Mouse (Mus musculus): ENCODE measurements around the gene Vmn1r1. TPM values are rescaled to one million over a fixed set of nuclear protein-coding genes. Genes with fewer than 3 reads are reported as not detected.
A peak's percentile ranks its signal among the peaks of the same experiment; 100 is the strongest.

The Vmn1r1 gene
- polyA plus RNA-seq, 1 experiment from 2014 or later, result not detected

DNA sequence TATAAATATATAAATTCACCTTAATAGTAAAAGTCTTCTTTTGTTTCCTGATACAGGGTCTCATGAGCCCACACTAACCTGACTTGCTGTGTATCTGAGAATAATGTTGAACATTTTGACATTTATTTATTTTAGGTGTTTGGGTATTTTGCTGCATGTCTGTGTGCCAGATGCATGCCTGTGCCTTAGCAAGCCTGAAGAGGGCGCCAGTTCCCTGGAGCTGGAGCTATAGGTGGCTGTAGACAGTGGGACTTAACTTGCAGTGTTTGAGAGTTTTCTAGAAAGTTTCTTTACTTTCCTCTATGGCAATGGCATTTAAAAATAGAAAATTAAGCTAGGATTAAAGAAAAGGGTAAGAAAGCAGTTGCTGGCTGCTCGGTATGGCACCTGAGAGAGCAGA lies 33.5 kb downstream of the Vmn1r1 start:
- Histone ChIP-seq H3K4me3 (no peak overlapping the region), H3K4me2 (no peak overlapping the region), H3K27ac (replicated peaks) (no peak overlapping the region), H3K9ac (no peak overlapping the region), H3K27me3 (replicated peaks) (no peaks in the 10 kb centered on the region), H3K36me3 (peaks cover 58% of the 10 kb centered on the region), H3K4me1 (peaks cover 11% of the 10 kb centered on the region), H3K9me3 (no peaks in the 10 kb centered on the region)
- 41% methylated on average over 2 of the region's 2 CpGs for WGBS
- no peak for ATAC-seq (ENCODE audit: extremely low read depth, insufficient number of reproducible peaks, low FRiP score, low TSS enrichment)

DNA sequence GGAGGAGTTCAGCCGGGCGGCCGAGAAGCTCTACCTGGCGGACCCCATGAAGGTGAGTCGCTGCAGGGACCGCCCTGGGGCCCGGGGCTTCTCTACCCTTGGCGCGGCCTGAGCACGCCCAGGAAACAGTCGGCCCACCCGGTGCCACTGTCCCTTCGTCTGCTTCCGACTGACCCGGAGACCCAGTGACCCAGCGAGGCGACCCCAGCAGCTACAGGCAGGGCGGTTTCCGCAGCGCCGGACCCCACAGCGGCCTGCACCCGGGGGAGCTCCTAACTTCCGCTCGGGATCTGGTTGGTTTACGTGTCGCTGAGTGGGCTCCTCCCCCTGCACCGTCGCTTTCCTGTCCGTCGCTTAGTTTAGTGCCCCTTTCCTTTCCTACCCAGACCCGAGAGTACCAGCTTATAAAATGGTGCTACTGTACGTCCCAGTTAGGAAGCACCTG lies 39.3 kb downstream of the Vmn1r1 start:
- Histone ChIP-seq H3K4me1 (peaks cover 20% of the 10 kb centered on the region), H3K27me3 (replicated peaks) (0 out of 2 replicates have a peak, but pooled peaks cover 3% of the 10 kb centered on the region), H3K4me2 (peak overlapping the region; percentile 85), H3K27ac (replicated peaks) (peak overlapping the region; percentile 87), H3K9me3 (no peaks in the 10 kb centered on the region), H3K4me3 (peak overlapping the region; percentile 87), H3K36me3 (peaks cover 36% of the 10 kb centered on the region), H3K9ac (peak overlapping the region; percentile 89)
- peak; percentile 87 for ATAC-seq (ENCODE audit: extremely low read depth, insufficient number of reproducible peaks, low FRiP score, low TSS enrichment)
- under 1% methylated on average over 33 of the region's 33 CpGs for WGBS

DNA sequence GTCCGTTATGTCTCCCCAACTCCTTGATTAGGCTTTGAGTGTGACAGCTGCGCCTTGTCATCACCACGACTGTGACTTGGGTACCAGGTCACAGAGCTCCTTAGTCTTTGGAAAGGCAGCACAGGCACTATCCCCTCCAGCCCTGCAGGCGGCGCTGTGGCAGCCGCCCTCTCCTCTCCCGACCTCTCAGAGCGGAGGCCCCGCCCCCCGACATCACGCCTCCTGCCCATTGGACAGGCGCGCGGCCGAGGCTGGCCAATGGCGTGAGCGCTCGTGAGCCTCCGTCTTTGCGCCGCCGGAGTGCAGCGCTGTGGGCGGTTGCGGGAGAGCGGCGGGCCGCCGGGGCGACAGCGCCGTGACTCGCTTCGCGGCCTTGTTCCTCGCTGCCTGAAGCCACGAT lies 39.8 kb downstream of the Vmn1r1 start, which contains the start of gene Srp9:
Gene Srp9 (plus strand): TSS at position 232 of the 400 bp plus-strand sequence.
- Histone ChIP-seq H3K9me3 (no peaks in the 10 kb centered on the region), H3K27ac (replicated peaks) (peak within 1 kb of the TSS; percentile 87), H3K4me1 (peaks cover 20% of the 10 kb centered on the region), H3K27me3 (replicated peaks) (0 out of 2 replicates have a peak, but pooled peaks cover 3% of the 10 kb centered on the region), H3K4me3 (peak within 1 kb of the TSS; percentile 87), H3K9ac (peak within 1 kb of the TSS; percentile 89), H3K4me2 (peak within 1 kb of the TSS; percentile 85), H3K36me3 (peaks cover 31% of the 10 kb centered on the region)
- ATAC-seq (ENCODE audit: extremely low read depth, insufficient number of reproducible peaks, low FRiP score, low TSS enrichment), result peak; percentile 98
- WGBS, result under 1% methylated on average over 35 of the region's 37 CpGs

DNA sequence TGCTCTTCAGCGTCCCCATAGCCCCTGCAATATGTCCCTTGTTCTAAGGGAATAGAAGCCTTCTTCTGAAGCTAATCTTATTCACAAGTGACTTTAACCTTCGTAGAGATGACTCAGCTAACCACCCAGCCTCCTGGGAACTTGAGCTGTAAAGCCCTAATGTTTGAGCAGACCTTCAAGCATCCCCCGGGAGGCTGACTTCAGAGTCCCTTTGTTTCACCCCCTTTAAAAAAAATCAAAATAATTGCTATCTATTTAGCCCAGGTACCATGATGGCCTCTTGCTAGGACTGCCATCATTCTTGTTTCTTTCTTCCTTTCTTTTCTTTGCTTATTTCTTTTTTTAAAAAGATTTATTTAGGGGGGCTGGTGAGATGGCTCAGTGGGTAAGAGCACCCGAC lies 41.9 kb downstream of the Vmn1r1 start:
- Histone ChIP-seq H3K4me2 (no peak overlapping the region), H3K4me3 (no peak overlapping the region), H3K9me3 (no peaks in the 10 kb centered on the region), H3K9ac (no peak overlapping the region), H3K27me3 (replicated peaks) (peaks cover 3% of the 10 kb centered on the region; the same call in 1 of the 2 replicates), H3K36me3 (peaks cover 11% of the 10 kb centered on the region; the same call in 1 of the 2 replicates), H3K4me1 (peaks cover 18% of the 10 kb centered on the region), H3K27ac (replicated peaks) (no peak overlapping the region)
- WGBS, result 76% methylated on average over 4 of the region's 4 CpGs
- no peak for ATAC-seq (ENCODE audit: extremely low read depth, insufficient number of reproducible peaks, low FRiP score, low TSS enrichment)

DNA sequence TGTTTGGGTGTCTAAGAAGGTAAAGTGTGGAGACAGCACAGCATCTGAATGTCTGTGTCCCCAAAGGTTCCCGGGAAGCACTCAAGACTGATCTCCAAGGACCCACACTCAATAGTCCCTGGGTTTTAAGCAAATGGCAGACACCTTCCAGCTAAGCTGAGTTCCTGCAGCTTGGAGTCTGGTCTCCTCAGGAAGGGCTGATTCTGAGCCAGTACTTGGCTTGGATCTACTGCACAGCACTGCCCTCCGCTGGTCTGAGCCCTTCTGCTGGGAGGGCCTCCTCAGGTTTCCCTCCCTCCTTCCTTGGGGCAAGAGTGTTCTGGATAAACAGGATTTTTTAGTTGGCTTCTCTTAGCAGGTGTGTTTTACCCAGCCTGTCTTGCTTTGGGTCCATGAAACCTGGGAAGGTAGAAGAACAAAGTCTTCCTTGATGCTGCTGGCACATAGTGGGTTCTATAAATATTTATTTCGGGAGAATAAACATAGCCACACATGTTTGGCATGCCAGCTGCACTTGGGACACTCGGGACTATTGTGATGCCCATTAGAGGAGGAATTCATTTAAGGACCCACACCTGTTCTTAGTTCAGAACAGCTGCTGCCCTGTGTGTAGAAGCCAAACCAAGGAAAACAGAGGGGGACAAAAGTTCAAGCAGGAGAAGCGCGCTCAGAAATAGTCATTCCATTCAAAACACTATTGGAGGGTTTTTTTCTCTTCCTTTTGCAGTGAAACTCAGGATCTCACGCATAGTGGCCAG lies 48.5 kb downstream of the Vmn1r1 start:
- no peak for ATAC-seq (ENCODE audit: extremely low read depth, insufficient number of reproducible peaks, low FRiP score, low TSS enrichment)
- no peak overlapping the region for H3K4me3 ChIP-seq
- H3K4me2 ChIP-seq, result no peak overlapping the region
- H3K27me3 ChIP-seq (replicated peaks), result peaks cover 2% of the 10 kb centered on the region; the same call in 1 of the 2 replicates
- no peaks in the 10 kb centered on the region for H3K9me3 ChIP-seq
- H3K27ac ChIP-seq (replicated peaks), result no peak overlapping the region
- peaks cover 37% of the 10 kb centered on the region for H3K4me1 ChIP-seq
- no peaks in the 10 kb centered on the region for H3K36me3 ChIP-seq
- 54% methylated on average over 7 of the region's 7 CpGs for WGBS
- H3K9ac ChIP-seq, result no peak overlapping the region

DNA sequence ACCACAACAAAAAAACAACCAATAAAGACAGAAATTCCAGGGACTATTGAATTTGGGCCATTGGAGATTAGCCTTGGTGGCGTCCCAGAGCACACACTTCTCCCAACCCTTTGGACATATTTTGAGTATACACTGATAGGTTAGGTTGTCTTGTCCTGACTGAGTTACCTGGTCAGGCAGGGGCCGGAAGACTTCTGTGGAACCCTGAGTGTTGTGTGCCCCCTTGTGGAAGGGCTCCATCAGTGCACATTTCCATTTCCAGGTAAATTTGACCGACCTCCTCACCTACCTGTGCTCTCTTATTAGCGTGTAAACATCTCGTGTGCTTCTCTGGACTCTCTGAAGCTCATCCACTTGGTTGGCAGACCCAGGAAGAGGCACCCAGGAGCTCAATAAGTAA lies 49.1 kb downstream of the Vmn1r1 start:
- Histone ChIP-seq H3K9me3 (no peaks in the 10 kb centered on the region), H3K4me3 (no peak overlapping the region), H3K4me2 (no peak overlapping the region), H3K27me3 (replicated peaks) (peaks cover 2% of the 10 kb centered on the region; the same call in 1 of the 2 replicates), H3K36me3 (no peaks in the 10 kb centered on the region), H3K27ac (replicated peaks) (no peak overlapping the region), H3K9ac (no peak overlapping the region), H3K4me1 (peaks cover 43% of the 10 kb centered on the region)
- 20% methylated on average over 5 of the region's 5 CpGs for WGBS
- no peak for ATAC-seq (ENCODE audit: extremely low read depth, insufficient number of reproducible peaks, low FRiP score, low TSS enrichment)

DNA sequence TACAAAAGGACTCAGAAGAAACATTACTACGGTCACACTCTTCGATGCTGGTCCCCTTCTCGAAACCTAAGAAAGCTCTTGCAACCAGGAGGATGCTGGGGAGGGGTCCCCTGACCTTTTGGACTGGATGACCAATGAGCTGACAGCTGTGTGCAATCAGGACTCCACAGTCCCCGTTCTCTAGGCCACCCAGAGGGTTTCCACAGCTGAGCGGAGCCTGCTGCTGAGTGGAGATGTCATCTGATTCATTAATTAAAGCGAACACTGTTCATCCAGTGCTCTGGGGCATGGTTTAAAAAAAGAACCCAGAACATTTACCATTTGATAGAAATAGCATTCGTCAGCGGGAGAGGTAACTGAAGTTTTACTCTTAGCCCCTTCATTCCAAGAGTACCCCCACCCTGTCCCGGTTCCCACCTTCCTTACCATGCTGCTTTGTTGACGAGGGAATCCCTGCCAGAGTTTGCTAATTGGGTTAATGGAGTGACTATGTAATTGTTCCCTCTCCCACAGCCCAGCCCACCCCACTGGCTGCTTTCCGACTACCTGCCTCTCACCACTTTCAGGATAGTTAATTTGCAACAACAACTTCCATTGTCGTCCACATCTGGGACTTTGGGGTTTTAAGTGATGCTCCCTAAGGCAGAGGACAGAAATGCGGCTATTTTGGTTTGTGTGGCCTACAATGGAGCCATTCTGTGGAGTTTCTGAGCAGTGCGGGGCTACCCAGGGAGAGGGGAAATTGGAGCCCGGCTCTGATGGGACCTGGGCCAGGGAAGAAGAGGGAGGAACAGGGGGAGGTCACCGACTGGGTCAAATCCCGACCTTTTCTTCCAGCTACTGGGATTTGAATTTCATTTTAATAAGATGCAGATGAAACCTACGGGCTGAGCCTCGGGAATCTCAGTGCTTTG lies 50.4 kb downstream of the Vmn1r1 start:
- H3K9me3 ChIP-seq, result no peaks in the 10 kb centered on the region
- H3K4me1 ChIP-seq, result peaks cover 45% of the 10 kb centered on the region
- H3K4me2 ChIP-seq, result no peak overlapping the region
- no peak overlapping the region; the same call in 1 of the 2 replicates for H3K9ac ChIP-seq
- H3K4me3 ChIP-seq, result no peak overlapping the region
- no peaks in the 10 kb centered on the region for H3K36me3 ChIP-seq
- WGBS, result 53% methylated on average over 19 of the region's 19 CpGs
- peaks cover 2% of the 10 kb centered on the region; the same call in 1 of the 2 replicates for H3K27me3 ChIP-seq (replicated peaks)
- ATAC-seq (ENCODE audit: extremely low read depth, insufficient number of reproducible peaks, low FRiP score, low TSS enrichment), result no peak
- H3K27ac ChIP-seq (replicated peaks), result no peak overlapping the region

DNA sequence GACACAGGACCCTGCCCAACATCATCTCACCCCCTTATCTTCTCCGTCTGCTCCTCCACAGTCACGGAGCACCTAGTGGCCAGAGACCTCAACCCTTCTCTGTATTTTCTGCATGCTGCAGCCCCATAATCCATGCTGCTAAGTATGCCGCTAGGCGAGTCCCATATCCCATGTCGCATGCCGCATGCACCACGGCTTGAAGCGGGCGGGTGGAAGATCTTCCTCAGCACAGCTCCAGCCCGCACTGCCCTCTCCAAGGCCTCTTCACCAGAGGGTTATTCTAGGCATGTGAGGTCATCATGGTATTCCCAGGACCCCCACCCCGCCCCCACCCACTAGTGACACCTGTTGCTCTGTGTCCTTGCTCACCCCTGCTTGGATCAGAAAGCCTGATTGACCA lies 51.2 kb downstream of the Vmn1r1 start:
- no peak overlapping the region for H3K4me3 ChIP-seq
- no peak overlapping the region for H3K4me2 ChIP-seq
- no peak for ATAC-seq (ENCODE audit: extremely low read depth, insufficient number of reproducible peaks, low FRiP score, low TSS enrichment)
- no peaks in the 10 kb centered on the region for H3K36me3 ChIP-seq
- peaks cover 2% of the 10 kb centered on the region; the same call in 1 of the 2 replicates for H3K27me3 ChIP-seq (replicated peaks)
- peaks cover 52% of the 10 kb centered on the region for H3K4me1 ChIP-seq
- no peak overlapping the region for H3K27ac ChIP-seq (replicated peaks)
- H3K9me3 ChIP-seq, result no peaks in the 10 kb centered on the region
- 77% methylated on average over 11 of the region's 11 CpGs for WGBS
- H3K9ac ChIP-seq, result no peak overlapping the region

DNA sequence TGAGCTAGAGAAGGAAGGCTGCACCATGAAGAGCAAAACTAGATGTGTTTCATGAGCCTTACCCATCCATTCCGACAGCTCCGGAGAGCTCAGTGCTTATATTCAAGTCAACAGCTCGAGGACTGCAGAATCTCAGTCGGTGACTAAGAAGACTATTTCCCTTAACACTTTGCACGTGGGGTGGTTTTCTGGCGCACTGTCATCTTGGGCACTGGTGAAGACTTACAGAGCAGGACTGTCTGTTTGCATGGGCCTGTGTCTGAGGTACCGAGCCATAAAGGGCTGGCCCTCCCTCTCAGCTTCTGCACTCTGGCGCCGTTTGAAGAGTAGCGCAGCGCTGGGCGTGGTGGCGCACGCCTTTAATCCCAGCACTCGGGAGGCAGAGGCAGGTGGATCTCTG lies 51.9 kb downstream of the Vmn1r1 start:
- Histone ChIP-seq H3K27ac (replicated peaks) (peak overlapping the region; percentile 49; the same call in 1 of the 2 replicates), H3K36me3 (no peaks in the 10 kb centered on the region), H3K9ac (peak overlapping the region; percentile 70), H3K4me1 (peaks cover 59% of the 10 kb centered on the region), H3K4me3 (no peak overlapping the region), H3K4me2 (no peak overlapping the region), H3K27me3 (replicated peaks) (peaks cover 2% of the 10 kb centered on the region; the same call in 1 of the 2 replicates), H3K9me3 (no peaks in the 10 kb centered on the region)
- ATAC-seq (ENCODE audit: extremely low read depth, insufficient number of reproducible peaks, low FRiP score, low TSS enrichment), result no peak
- WGBS, result 77% methylated on average over 15 of the region's 15 CpGs

DNA sequence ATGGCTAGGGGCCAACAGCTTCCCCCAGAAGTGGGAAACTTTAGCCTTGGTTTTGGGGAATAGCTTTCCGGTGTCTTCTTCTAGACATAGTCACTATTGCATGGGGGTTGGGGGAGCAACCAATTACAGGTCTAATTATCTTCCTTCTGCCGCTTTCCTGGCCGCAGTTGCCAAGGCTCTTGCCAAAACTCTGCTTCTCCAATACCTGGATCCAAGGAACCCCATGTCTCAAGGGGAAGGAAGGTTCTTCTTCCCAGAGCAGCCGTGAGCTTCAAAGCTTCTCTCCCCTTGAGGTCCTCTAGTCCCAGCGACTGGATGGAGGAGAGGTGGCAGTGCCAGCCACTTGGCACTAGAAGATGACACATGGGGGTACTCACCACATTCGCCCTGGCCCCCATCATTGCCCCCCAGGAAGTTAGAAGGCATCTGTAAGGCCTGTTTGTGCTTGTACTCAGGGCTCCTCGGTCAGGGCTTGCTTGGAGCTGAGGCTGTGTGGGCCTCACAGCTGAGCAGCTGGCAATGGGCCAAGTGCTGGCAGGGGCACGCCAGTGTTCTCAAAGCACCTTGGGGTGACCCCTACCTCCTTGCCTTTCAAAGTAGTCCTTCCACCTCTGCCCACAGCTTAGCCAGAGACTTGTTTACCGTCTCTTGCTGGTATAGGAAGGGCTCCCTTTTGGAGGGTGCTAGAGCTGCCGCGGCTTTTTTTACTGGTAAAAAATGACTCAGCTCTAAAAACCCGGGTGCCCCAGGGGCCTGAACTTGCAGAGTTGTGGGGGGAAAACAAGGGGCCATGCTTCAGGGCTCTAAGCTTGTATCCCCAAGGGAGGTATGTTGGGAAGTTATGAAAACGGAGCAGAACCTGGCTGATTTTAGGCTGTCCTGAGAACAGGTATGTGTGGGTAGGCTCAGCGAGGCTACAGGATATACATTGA lies 52.6 kb downstream of the Vmn1r1 start:
- Histone ChIP-seq H3K4me1 (peaks cover 65% of the 10 kb centered on the region), H3K9ac (peak overlapping the region; percentile 70), H3K27ac (replicated peaks) (peak overlapping the region; percentile 49), H3K4me3 (no peak overlapping the region), H3K4me2 (no peak overlapping the region), H3K9me3 (no peaks in the 10 kb centered on the region), H3K27me3 (replicated peaks) (peaks cover 2% of the 10 kb centered on the region; the same call in 1 of the 2 replicates), H3K36me3 (no peaks in the 10 kb centered on the region)
- no peak for ATAC-seq (ENCODE audit: extremely low read depth, insufficient number of reproducible peaks, low FRiP score, low TSS enrichment)
- 65% methylated on average over 14 of the region's 14 CpGs for WGBS

All from heart, embryonic 13.5 days (tissue).